Mouse (Mus musculus) heart, adult 11 months (tissue): ENCODE measurements around the gene Dirc2.

Experiments
- DNase-seq: peaks from one replicate; pipeline ENCODE4 v3.0.0; 2022

The Dirc2 gene

DNA sequence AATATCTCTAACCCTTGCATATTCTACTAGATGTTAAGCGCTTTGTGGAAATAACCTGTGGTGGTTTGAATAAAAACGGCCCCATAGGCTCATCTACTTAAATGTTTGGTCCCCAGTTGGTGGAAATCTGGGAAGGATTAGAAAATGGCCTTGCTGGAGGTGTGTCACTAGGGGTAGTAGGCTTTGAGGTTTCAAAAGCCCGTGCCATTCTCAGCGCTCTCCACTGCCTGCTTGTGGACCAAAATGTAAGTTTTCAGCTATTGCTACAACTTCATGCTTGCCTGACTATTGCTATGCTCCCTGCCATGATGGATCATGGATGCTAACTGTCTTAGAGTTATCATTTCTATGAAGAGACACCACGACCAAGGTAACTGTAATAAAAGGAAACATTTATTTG is 2.5 kb upstream of the Dirc2 start:
- DNase-seq: peak; percentile 80

DNA sequence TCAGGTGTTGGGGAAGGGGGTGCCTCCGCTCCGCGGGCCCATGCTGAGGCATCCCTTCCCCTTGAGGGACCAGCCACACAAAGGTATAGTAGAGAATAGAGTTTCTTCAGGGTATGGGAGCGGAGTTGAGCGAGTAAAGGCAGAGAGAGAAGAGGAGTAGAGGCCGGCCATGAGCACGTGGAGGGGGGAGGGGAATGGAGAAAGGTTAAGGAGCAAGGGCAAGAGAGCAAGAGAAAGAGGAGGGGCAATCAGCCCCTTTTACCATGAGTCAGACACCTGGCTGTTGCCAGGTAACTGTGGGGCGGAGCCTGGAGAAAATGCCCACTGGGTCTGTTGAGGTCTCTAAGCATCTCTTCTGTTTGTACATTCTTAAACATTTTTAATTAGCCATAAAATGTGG is 2.0 kb upstream of the Dirc2 start:
- DNase-seq: peak; percentile 87

- DNase-seq: peak; percentile 99
Observed at GRCm38 (mm10) chr16:35769878-35770657, 912 bp upstream of the Dirc2 start, which contains the start of gene Hspbap1. Hspbap1 (plus strand) TSS chr16:35770375.

- no peak for DNase-seq
Observed at GRCm38 (mm10) chr16:35768469-35768784, 729 bp downstream of the Dirc2 start.

DNA sequence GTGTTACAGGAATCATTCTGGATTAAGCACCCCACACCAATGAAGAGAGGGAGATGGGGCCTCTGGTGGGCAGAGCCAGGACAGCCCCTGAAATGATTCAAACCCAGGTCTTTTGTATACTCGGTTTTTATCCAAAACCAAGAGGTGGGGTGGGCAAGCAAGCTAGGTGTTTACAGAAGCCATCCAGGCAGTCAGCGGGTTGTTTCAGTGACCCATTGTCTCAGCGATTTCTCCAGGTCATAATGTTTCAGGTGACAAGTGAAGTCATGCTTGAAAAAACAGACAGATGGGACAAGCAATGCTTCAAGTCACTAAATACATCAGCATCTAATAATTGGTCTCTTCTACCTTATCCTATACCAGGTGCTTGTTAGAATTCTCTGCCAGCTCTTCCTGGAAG is 2.8 kb downstream of the Dirc2 start:
- DNase-seq: peak; percentile 66

DNA sequence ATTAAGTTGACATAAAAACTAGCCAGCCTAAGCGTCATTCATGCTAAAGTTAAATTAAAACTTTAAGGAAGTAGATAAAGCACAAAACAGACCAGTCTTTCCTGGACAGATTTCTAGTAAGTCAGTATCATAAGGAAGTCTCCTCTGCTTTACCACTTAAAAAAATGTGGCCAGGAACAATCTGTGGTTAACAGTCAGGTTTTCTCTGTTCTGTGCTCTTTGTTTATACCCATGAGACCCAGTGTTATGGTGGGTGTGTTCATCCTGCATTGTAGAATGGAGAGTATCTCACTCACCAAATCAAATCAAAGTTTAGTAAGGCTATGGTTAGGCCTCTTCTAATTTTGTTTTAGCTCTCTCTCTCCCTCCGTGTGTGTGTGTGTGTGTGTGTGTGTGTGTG is 3.7 kb downstream of the Dirc2 start:
- no peak for DNase-seq

GRCm38 (mm10) chr16:35764941-35765340 is 4.2 kb downstream of the Dirc2 start:
- DNase-seq: no peak

DNA sequence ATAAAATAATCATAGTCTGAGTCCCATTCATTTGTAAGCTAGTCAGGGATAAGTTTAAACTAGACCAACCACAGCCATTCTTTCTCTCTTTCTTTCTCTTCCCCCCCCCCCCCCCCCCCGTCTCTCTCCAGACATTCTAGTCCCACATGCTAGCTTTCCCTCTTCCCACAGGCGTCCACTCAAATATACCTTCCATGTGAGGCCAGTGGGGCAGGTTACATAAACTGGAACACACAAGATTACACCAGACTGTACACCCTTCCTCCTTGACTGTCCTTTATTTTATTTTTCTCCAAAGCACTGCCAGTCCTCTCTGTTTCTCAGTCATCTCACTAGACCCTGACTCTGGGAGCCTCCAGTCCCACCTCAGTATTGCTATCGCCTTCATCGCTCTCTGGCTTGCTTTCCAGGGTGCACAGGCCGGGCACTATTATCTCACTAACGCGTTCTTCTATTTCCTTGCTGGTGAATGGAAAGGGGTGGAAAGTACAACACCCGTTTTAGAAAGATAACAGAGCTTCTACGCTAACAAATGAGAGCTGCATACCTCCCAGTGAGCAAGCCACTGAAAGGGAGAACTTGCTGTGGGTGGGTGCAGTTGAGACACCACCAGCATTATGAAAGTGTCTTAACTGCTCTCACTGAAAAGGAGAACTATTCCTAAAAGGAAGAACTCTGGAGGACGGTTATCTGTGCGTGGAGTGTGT is 5.4 kb downstream of the Dirc2 start:
- peak; percentile 75 for DNase-seq

- DNase-seq: no peak
Observed at GRCm38 (mm10) chr16:35759401-35759800, 9.8 kb downstream of the Dirc2 start.

GRCm38 (mm10) chr16:35756697-35757096 is 12.5 kb downstream of the Dirc2 start:
- DNase-seq: no peak

- no peak for DNase-seq
Observed at GRCm38 (mm10) chr16:35755502-35756334, 13.4 kb downstream of the Dirc2 start.

- no peak for DNase-seq
Observed at GRCm38 (mm10) chr16:35753926-35754325, 15.2 kb downstream of the Dirc2 start.

DNA sequence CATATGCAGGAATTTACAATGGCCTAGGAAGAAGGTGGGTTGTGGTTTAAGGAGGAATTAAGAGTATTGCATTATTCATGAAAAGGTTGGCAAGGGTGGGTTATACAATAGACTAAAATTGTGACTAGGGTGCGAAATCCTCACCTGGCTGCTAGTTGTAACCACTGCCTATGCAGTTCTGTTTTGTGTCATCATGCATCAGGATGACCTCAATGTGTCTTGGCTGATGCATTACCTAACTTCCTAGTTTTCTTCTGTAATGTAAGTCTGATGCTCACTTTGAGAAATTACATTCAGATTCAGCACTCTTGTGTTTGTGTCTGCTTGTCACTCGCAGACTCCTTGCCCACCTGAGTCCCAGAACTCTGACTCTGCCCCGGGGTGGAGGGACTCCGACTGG is 17.3 kb downstream of the Dirc2 start:
- DNase-seq: no peak

DNA sequence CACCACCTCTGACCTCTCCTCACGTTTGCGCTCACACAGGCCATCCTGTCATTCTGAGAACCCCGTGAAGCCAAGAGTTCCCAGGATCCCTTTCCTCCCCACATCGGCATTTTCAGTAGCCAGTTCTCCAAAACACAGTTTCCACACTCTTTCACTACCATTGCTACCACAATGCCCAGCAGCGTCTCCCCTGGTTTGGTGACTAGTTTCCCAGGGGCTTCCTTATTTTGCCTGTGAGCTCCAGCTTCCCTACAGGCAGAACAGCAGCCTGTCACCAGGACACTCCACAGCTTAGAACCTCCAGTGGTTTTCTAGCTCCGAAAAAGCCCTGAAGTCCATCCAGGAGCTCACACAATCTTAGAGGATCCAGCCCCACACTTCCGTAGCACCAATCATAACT is 19.8 kb downstream of the Dirc2 start:
- DNase-seq: peak; percentile 83

GRCm38 (mm10) chr16:35748237-35748603 is 20.9 kb downstream of the Dirc2 start:
- no peak for DNase-seq

DNA sequence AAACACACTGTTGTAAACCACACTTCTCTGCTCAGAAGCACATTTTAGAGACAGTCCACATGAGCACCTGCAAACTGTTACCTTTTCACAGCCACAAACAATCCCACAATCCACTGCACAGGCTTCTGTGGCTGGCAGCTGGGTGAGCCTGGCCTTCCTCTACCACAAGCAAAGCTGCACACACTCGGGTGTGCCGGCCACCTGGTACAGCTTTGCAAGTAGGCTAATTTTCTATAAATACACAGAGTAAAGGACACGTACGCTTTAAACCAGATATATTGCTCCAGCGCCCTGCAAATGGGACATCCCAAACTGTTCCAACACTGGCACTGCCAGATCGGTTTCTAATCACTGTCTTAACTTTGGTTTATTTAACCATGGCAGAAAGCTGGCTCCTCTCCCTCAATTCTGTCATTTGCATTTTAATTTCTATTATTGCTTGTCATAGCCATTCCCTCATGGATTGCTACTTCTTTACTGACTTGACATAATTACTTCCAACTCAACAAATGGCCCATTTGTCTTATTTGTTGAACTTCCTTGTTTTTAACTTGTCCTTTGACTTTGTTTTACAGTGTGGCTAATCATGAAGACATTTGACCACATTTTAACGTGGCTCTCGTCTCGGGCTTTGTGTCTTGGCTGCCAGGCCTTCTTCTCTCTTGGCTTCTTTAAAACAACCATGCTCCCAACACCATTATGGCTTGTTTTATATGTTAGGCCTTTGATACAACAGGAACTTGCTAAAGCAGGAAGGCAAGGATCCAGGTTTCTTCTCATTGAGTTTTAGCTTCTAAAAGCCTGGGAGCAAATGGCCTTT is 21.5 kb downstream of the Dirc2 start:
- DNase-seq: peak; percentile 85

- DNase-seq: no peak
Observed at GRCm38 (mm10) chr16:35742251-35742937, 26.8 kb downstream of the Dirc2 start.

GRCm38 (mm10) chr16:35741621-35742020 is 27.5 kb downstream of the Dirc2 start:
- DNase-seq: no peak

DNA sequence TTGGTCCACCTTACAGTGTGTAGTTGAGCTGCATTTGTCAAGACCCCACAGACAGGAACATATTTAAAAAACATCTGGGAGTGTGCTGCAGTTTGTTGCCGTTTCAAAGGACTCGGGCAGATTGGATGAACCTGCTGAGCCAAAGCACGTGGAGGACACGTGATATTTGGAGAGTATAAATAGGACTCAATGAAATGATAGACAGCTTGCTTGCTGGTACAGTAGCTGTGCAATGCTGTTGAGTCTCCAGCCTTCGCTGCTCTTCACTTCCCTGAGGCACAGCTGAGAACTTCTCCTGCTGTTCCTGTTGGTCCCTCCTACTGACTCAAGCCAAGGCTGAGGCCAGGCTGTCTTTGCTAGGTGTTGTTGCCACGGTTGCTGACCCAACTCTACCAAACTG is 28.2 kb downstream of the Dirc2 start:
- no peak for DNase-seq

DNA sequence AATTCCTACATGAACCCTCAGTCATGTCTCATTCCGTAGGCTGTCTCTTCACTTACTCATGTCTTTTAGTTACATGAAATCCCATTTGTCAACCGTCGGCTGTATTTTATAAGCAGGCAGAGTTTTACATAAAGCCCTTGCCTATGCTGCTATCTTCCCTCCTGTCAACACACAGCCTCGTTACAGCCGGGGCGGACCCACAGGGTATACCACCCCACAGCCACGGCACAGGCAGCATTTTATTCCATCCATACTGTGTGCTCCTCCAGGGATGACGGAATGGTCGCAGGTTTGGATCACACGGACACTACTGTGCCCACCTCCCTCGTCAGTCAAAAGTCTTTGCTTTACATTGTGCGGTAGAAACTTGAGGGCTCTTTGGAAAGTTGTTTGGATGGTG is 28.8 kb downstream of the Dirc2 start:
- no peak for DNase-seq

GRCm38 (mm10) chr16:35739548-35739947 is 29.6 kb downstream of the Dirc2 start:
- DNase-seq: peak; percentile 88

- peak; percentile 94 for DNase-seq
Observed at GRCm38 (mm10) chr16:35738096-35738767, 30.9 kb downstream of the Dirc2 start.
